In the genomic region with DNA sequence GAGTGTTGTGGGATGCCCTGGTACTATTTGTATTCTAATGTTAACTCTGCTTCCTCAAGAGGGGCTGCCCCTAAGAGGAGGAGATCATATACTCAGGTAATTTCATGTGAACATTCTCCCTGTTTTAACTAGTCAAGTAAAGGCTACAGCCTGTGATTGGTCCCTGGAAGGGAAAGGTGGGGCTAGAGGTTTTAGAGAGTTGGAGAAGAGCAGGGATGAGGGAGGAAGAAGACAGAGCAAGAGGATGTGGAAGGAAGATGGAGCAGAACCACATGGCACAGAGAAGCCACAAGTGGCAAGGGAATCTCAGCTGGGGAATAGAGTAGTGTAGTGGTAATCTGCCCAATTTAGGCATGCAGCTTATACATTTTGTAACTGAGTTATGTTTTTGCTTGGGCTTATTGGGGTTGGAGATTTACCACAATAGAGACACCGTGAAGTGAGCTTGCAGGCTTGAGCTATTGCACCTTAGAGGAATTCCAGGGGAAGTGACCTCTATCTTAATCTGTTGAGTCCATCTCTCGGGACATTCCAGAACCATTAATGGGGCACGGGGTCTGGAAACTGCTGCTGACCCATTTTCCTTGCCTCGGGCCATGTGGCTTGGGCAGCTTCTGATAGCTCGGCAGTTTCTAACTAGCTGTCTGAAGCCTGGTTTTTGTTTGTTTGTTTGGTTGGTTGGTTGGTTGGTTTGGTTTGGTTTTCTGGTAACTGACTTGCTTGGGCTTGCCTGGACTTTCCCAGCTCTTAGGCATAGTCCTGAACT, we compare ENCODE assay signal across 19 mouse cellular contexts.
"Had no signal": no experiment of that assay in that cellular context is flagged by ENCODE, and none has a peak within 500 bp of the region (broad histone marks: within the 10 kb centered on the region; RNA-seq: fewer than 3 reads in every experiment).

No protein-coding gene starts in this region.

- H3K4me3 ChIP-seq: limb, embryonic 12.5 days; limb, embryonic 15.5 days; megakaryocyte, embryonic 14.5 days; midbrain, embryonic 10.5 days; midbrain, embryonic 15.5 days; neural tube, embryonic 12.5 days; neural tube, embryonic 15.5 days had no signal

- H3K27me3 ChIP-seq: limb, embryonic 12.5 days; limb, embryonic 15.5 days; midbrain, embryonic 15.5 days; neural tube, embryonic 12.5 days; neural tube, embryonic 15.5 days had no signal

- H3K27ac ChIP-seq: kidney, postnatal 0 days; limb, embryonic 12.5 days; limb, embryonic 15.5 days; liver, embryonic 14.5 days; midbrain, embryonic 10.5 days; midbrain, embryonic 15.5 days; neural tube, embryonic 12.5 days; neural tube, embryonic 15.5 days; stomach, postnatal 0 days had no signal

- DNase-seq: left cerebral cortex, postnatal 4 days; liver, postnatal 0 days; lung, embryonic 14.5 days; lung, postnatal 36 days; right cerebral cortex, postnatal 14 days; right cerebral cortex, postnatal 4 days; thymus, adult 2 months; thymus, postnatal 14 days; thymus, postnatal 4 days had no signal

- H3K36me3 ChIP-seq: limb, embryonic 12.5 days; limb, embryonic 15.5 days; midbrain, embryonic 10.5 days; midbrain, embryonic 15.5 days; neural tube, embryonic 12.5 days; neural tube, embryonic 15.5 days had no signal
